Mouse (Mus musculus): ENCODE measurements around the gene Zfyve1. TPM values are rescaled to one million over a fixed set of nuclear protein-coding genes. Genes with fewer than 3 reads are reported as not detected.

Zfyve1 gene
- total RNA-seq, 2 experiments from 2014 or later: 44.1 to 47.6 TPM

Other genes with a start within 250 kb of the Zfyve1 start
- gene Dpf3, start 109.5 kb downstream of the Zfyve1 start, total RNA-seq (2021): 1 to 10 TPM; 6.4 to 6.5 TPM
- 10 to 100 TPM; 23.7 to 24.4 TPM for gene Dcaf4, start 76.8 kb downstream of the Zfyve1 start, total RNA-seq (2021)
- gene Rbm25, start 34.0 kb upstream of the Zfyve1 start, total RNA-seq (2021): 100 to 1,000 TPM; 107 to 124 TPM
- 10 to 100 TPM; 64.9 to 68.1 TPM for gene Psen1, start 90.9 kb upstream of the Zfyve1 start, total RNA-seq (2021)
- 1 to 10 TPM; 7.3 to 9.4 TPM for gene Papln, start 166.4 kb upstream of the Zfyve1 start, total RNA-seq (2021)

Data from left cerebral cortex, postnatal 25 days (tissue).